Mouse (Mus musculus) 3T3-L1 (cell line): ENCODE data around the gene Naa16.

Experiments used
- DNase-seq: peaks from one replicate; pipeline ENCODE4 v3.0.0-alpha.2; 2015; ENCODE audit warnings: low read depth, low spot score

Naa16 gene

DNA sequence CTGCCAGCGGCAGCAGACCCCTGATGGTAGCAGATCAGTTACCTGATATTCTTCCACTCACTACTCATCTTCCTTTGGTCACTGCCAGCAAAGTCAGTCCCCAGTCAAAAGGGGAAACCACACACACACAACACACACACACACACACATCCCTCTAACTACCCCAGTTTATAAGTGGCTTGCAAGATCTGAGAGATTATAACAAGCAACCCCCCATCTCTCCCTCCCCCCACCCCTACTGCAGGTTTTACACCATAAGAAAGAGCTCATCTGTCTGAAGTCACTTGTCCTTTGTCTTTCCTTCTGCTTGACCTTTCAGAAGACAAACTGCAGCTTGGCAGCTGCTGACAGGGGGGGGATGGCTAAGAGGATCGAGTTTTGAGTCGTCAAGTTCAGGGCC, 115.1 kb downstream of the Naa16 start:
- no peak for DNase-seq
